Mouse (Mus musculus) brain, adult 2 months (tissue): ENCODE data around the gene Morn3.

Experiments
- DNase-seq: peaks from one replicate; pipeline ENCODE4 v3.0.0; 2011; ENCODE audit warnings: low read depth, low spot score

Gene Morn3

DNA sequence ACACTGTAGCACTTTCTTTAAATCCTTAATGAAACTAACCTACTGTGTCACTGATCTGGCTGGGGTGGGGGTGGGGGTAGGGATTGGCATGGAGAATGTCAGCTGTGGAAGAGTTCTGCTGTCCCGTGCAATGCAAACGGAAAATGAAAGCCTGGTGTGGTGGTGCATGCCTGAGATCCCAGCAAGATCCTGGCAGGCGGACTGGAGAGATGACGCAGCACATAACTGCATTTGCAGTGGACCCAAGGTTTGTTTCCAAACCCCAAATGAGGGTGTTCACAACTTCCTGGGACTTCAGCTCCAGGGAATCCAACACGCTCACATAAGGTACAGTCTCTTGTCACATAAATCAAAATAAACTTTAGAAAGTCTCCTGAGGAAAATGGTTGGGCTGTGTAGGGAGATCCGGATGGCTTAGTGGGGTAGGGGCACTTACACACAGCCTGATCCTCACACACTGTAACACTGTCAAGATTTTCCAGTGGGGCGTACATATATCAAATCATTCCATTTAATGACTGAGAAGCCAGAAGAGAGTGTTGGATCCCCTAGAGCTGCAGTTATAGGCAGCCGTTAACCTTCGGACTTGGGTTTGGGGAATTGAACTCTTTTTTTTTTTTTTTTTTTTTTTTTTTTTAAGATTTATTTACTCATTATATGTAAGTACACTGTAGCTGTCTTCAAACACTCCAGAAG lies 14.0 kb upstream of the Morn3 start:
- no peak for DNase-seq

- peak; percentile 82 for DNase-seq
Measured at GRCm38 (mm10) chr5:123059757-123060520, 13.1 kb upstream of the Morn3 start.

GRCm38 (mm10) chr5:123058251-123059102 lies 11.7 kb upstream of the Morn3 start:
- no peak for DNase-seq

DNA sequence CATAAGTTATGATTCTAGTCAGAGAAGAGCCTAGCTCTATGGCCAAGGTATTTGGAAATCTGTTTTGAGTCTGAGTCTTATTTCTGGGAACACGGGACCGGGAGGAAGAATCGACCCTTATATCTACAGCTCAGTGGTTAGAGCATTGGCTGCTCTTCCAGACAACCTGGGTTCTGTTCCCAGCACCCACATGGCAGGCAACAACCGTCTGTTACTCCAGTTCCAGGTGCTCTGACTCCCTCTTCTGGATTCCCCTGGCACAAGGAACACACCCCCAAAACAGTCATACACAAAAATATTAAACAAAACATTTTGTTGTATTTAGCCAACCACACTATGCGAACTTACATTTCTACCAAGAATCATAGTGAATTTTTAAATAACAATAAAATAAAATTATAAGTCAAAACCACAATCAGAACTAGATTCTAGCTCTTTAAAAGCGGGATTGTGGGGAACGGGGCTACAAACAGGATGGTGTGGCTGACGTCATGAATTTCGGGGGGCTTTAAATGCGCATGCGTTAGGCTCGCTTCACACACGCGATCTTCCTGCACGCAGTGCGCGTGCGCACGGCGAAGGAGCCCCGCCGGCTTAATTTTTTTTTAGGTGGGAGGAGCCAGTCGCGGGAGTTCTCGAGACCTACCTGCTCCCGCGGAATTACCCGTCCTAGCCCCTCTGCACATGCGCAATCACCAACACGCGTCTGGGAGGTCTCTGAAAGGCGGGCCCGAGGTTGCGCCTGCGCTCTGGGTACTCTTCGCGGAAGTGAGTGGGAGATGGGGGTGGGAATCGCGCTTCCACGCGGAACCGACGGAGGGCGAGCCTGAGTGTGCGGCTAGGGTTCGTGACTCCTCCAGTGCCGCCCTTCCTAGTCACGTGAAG lies 10.8 kb upstream of the Morn3 start:
- DNase-seq, result peak; percentile 100

- DNase-seq, result no peak
Measured at GRCm38 (mm10) chr5:123051736-123052135, 4.9 kb upstream of the Morn3 start.

GRCm38 (mm10) chr5:123050918-123051317 lies 4.1 kb upstream of the Morn3 start:
- peak; percentile 44 for DNase-seq

GRCm38 (mm10) chr5:123049271-123049670 lies 2.5 kb upstream of the Morn3 start:
- peak; percentile 63 for DNase-seq

- peak; percentile 81 for DNase-seq
Measured at GRCm38 (mm10) chr5:123045561-123046295, 1.1 kb downstream of the Morn3 start.

GRCm38 (mm10) chr5:123043856-123044255 lies 3.0 kb downstream of the Morn3 start:
- DNase-seq, result no peak

- DNase-seq, result no peak
Measured at GRCm38 (mm10) chr5:123040796-123041195, 6.0 kb downstream of the Morn3 start.

GRCm38 (mm10) chr5:123039120-123039752 lies 7.6 kb downstream of the Morn3 start:
- DNase-seq, result peak; percentile 35

DNA sequence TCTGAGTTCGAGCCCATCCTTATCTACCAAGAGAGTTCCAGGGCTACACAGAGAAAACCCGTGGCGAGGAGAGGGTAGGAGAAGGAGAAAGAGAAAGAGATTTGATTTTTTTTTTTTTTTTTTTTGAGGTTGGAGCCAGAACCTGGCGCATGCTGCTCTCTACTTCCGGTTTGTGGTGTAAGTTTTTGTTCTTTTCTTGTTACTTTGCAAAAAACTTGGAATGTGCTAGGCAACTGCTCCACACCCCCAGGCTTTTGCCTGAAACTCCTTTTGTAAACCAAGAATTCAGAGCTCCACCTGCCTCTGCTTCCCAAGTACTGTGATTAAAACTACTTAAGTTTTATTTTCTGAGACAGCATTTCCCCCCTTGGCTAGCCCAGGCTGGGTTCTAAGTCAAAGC lies 8.7 kb downstream of the Morn3 start:
- no peak for DNase-seq

DNA sequence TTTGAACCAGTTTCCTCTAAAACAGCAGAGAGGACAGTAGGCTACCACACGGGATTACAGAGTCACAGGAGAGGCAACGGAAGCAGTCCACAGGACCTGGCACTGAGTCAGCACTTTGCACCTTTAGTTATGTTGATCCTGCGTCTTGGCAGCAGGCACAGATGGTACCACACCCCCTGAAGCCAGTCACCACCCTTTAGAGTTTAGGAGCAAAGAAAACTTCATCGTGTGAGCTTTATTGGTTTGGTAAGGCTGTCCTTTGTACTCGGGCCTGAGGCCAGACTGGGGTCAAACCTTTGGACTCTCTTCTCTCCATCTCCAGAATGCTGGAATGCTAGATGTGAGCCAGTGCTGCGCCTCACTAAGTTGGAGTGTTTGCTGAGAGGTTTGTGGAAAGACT lies 11.3 kb downstream of the Morn3 start:
- DNase-seq, result no peak

DNA sequence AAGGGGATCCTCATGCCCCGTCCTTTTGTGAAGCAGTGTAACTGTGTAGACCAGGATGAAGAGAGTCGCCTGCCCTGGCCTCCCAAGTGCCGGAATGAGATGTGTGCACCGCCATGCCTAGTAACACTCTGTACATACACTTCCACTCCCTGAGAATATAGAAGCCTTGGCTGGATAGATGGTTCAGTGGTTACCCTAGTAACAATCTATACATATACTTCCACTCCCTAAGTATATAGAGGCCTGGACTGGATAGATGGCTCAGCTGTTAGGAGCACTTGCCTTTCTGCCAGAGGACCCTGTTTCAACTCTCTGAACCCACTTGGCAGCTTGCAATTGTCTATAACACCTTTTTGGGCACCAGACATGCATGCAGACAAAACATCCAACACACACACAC lies 11.7 kb downstream of the Morn3 start:
- DNase-seq, result no peak

- no peak for DNase-seq
Measured at GRCm38 (mm10) chr5:123033646-123034160, 13.1 kb downstream of the Morn3 start.

DNA sequence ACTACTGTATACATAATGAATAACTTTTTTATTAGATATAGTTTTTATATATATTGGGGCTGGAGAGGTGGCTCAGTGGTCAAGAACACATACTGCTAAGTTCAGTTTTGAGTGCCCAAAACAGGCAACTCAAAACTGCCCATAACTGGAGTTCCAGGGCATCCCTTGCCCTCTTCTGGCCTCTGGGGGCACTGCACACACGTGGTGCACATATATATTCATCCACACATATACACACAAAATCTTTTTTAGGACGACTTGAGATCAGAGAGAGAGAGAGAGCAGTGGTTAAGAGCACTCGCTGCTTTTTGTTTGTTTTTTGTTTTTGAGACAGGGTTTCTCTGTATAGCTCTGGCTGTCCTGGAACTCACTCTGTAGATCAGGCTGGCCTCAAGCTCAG lies 15.5 kb downstream of the Morn3 start:
- no peak for DNase-seq

- no peak for DNase-seq
Measured at GRCm38 (mm10) chr5:123029729-123030128, 17.1 kb downstream of the Morn3 start.

GRCm38 (mm10) chr5:123027436-123027835 lies 19.4 kb downstream of the Morn3 start:
- no peak for DNase-seq

- no peak for DNase-seq
Measured at GRCm38 (mm10) chr5:123026414-123026813, 20.4 kb downstream of the Morn3 start.
